Mouse (Mus musculus) mouse embryonic stem cell (cell line): Measurements from ENCODE around the gene Sprn.

Source experiments
- in situ Hi-C, 2 experiments: fragments of 300-500 bp; cut with MboI; formaldehyde crosslinking; loops; 1 replicate in 1 of 2; 3 replicates in 1 of 2; pipeline ENCODE4 v1.14.3; 2019 to 2020; ENCODE audit warnings: low sequenced_read_pairs in 2 of 2, low pct_unique_long_range_greater_than_20kb in 1 of 2, mixed read lengths in 1 of 2; ENCODE audit not compliant: unreplicated experiment in 1 of 2

Sprn gene

GRCm38 (mm10) chr7:140154218-140154927 is at the start of gene Sprn:
Gene Sprn, minus strand, starts transcription at chr7:140154877.
- in situ Hi-C loops = no loop called here

DNA sequence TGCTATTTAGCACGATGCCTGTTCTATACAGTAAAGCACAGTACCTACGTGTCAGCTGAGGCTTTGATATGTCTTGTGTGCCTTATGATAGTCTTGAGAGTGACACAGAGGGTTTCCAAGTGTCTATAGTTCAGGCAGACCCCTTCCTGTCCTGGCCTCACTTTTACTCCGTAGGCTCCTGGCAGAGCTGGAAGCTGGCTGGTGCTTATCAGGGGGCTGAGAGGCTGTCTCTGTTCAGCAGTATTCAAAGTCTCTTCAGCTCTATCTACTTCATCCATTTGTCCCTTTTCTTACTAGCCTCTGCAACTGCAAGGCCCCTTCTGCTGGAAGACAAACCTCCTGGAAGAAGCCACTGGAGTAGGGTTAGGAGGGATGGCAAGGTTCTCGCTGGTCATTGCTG is 46.4 kb upstream of the Sprn start:
- in situ Hi-C loops = no loop called here

- in situ Hi-C loops = loop anchor here in 1 of 2 experiments (10.0 kb wide), 1 partner anchor 599 kb away; no protein-coding TSS in a partner anchor
Observed at GRCm38 (mm10) chr7:140196002-140196401, 41.3 kb upstream of the Sprn start.

DNA sequence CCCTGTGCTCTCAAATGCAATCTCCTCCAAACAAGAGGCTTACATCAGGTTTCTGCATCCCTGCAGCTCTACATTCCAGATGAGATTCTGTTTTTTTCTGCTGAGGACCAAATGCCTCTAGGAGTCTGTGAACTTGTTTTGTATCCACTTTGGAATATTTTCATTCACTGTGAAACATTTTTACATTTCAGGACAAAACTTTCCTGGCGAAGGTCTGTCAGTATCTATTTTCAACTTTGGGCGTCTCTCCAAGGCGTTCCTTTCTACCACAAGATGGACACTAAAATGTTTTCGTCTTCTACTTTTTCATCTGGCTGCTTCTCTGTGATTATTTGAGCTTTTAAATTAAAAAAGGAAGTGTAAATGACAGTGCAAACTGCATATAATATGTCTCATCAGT is 39.4 kb upstream of the Sprn start:
- in situ Hi-C loops = loop anchor here in 1 of 2 experiments (10.0 kb wide), 1 partner anchor 601 kb away; no protein-coding TSS in a partner anchor

- in situ Hi-C loops = loop anchor here in 1 of 2 experiments (10.0 kb wide), 1 partner anchor 602 kb away; no protein-coding TSS in a partner anchor
Observed at GRCm38 (mm10) chr7:140192851-140193250, 38.2 kb upstream of the Sprn start.

DNA sequence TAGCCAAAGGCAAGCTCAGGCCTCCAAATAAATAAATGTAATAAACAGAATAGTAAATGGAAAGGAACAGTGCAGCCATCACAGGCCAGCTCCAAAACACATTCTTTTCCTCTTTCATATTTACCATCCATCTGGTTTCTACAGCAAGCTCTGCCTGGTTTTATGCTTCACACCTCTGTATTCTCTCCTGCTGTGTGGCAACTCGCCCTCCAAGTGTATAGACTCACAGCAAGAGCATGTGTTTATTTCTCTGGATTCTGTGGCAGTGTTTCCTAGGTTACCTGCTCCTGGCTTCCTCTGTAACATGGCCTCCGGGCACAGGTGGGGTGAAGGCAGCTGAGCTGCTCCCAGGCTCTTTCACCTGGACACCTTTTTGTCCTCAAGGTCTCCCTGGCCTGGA is 37.8 kb upstream of the Sprn start:
- in situ Hi-C loops = loop anchor here in 1 of 2 experiments (10.0 kb wide), 1 partner anchor 602 kb away; no protein-coding TSS in a partner anchor

- in situ Hi-C loops = loop anchor here in 1 of 2 experiments (10.0 kb wide), 1 partner anchor 604 kb away; no protein-coding TSS in a partner anchor
Observed at GRCm38 (mm10) chr7:140190435-140190834, 35.8 kb upstream of the Sprn start.

DNA sequence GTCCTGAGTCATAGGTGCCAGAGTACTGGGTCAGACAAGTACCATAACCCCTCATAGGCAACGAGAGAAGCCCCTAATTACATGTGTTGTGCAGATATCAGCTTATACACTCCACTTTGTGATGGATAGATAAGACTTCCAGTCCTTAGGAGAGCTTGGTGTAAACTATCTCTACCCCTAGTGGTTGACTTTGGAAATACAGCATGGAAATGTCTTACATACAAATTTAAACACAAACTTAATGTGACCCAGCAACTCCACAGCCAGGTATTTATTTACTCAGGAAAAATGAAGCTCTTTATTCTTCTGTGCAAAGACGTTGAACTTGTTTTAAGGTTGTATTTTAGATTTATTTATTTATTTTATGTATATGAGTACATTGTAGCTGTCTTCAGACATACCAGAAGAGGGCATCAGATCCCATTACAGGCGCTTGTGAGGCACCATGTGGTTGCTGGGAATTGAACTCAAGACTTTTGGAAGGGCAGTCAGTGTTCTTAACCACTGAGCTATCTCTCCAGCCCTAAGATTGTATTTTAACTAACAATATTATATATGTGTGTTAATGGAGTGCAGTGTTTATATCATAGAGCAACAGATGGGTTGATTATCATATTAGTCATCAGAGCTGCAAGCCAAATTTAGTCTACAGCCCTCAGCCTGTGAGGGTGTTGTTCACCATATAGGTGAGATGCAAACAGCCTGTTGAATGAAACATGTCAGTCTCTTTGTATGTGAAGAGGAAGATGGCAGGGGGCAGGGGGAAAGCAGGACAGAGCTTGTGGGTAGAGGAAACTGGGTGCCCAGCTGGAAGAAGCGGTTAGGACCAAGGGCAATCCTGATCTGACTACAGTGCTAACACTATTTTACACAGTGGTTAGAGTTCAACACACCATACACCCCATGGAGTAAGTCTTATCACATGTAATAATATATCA is 34.0 kb upstream of the Sprn start:
- in situ Hi-C loops = no loop called here

- in situ Hi-C loops = no loop called here
Observed at GRCm38 (mm10) chr7:140187721-140188390, 33.2 kb upstream of the Sprn start.

DNA sequence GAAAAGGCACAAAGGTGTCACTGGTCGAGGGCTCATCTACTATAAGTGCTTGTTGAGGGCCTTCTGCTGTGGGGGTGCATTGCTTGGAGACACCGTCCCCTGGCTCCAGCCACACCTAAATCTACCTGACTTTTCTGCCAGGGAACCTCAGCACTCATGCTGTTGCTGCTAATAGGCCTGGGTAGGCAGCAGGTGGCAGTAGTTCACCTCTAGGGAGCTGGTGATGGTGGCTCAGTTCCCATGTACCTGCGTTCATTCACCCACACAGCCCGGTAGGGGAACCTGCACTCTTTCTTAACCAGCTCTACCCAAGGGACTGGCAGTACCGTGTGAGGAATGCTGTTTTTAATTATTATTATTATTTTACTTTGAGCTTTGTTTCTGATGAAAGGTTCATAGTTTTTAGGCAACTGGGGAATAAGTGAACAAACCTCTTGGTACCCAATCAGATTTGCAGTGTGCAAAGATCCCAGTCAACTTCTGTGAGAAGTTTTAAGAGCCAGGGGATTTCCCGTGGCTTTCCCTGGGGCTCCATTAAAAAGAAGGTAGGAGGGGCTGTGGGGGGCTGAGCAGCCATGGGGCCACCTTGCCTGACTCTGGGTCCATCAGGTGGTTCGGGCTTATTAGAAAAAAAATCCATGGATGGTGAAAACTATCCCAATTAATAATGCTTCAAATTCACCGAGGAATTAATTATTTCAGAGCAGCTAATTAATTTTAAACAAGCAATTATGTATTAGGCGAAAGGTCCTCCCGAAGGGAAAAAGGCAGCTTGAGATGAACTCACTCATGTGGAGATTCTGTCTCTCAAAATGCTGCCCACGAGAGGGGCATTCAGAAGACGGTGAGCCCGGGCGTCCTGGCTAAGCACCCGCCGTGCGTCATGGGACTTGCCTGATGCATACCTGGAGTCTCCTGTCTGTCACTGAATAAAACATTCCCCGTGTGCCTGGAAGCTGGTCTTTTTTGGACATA is 32.3 kb upstream of the Sprn start:
- in situ Hi-C loops = no loop called here

- in situ Hi-C loops = no loop called here
Observed at GRCm38 (mm10) chr7:140184206-140184605, 29.5 kb upstream of the Sprn start.

DNA sequence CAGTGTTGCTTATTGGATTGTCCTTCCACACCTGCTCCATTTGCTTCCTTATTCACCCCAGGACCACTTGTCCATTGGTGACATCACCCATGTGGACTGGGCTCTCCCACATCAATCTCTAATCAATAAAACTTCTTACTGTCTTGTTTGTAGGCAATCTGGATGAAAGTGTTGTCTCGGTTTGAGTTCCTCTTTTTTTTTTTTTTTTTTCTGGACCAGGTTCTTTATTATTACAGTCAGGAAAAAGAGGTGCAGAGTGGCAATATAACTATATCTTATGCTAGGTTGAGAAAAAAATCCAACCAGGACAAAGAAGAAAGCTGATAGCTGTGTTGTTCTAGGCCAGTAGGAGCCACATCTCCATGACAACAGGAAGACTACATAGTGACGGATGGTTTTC is 26.0 kb upstream of the Sprn start:
- in situ Hi-C loops = no loop called here

- in situ Hi-C loops = no loop called here
Observed at GRCm38 (mm10) chr7:140179176-140179575, 24.5 kb upstream of the Sprn start.

DNA sequence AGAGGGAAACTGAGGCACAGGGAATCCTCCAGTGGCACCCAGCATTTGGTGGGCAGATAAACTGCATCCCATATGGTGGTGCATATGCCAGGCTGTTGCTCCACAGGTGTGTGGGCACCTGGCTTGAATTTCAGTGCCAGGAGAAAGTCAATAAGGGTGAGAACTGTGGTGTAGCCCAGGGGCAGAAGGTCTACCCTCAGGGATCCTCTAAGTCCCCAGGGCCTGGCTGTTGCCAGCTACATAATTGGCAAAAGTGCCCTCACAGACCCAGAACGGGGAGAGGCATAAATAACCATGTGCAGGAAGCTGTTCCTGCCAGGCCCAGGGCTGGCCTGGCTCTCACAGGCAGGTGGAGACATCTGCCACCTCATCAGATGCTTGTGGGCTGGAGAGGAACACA is 18.3 kb upstream of the Sprn start, which contains the start of gene Olfr523:
Gene Olfr523 (plus strand): TSS at position 282 of the 400 bp plus-strand sequence.
- in situ Hi-C loops = no loop called here

DNA sequence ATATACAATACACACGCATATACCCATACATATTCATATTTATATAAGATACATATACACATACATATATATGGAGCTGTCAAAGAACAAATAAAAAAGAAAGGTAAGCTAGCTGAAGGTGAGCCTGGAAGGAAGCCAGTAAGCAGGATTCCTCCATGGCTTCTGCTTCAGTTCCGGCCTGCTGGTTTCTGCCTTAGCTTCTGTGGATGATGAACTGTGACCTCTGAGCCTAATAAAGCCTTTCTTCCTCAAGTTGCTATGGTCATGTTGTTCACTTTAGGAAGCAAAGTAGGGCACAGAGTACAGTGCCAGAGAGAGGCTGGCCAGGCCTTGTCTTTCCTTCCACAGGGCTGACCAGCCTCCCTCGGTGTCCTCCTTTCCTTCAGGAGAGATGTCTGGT is 16.2 kb upstream of the Sprn start:
- in situ Hi-C loops = no loop called here

GRCm38 (mm10) chr7:140169386-140169785 is 14.7 kb upstream of the Sprn start:
- in situ Hi-C loops = no loop called here

DNA sequence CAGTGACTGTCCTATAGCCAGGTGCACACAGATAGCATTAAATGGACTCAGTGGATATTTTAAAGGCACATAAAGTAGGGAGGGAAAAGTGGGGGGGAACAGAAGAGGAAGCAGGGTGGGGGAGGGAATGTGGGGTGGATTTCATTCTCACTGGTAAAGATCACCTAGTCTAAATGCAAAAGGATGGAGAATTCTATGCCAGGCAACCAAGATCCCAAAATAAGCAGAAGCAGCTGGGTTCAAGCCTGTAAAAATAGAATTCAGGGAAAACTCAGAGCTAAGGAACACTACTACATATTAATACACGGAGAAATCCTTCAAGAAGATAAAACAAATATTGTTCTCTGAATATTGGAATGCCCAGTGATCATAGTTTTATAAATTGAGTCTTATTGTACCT is 13.3 kb upstream of the Sprn start:
- in situ Hi-C loops = no loop called here

DNA sequence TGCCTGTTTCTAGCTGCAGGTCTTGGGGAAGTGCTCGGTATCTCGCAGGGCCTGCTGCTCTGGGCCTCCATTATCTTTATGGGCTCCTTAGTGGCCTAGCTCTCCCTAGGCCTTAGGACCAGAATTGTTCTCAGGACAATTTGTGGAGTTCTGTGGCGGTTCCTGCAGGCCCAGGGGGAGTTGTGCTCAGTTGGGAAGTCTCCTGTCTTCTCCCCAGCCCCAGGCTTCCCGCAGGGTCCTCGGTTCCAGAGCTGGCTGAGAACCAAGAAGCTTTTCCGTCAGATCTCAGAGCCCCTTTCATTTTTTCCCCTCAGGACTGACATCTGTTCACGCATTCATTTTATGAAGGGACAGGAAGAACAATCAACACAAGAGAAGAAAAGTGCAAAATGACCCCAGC is 10.0 kb upstream of the Sprn start, which contains the start of gene Olfr522:
Gene Olfr522 (minus strand): TSS at position 101 of the 400 bp plus-strand sequence.
- in situ Hi-C loops = no loop called here
